Mouse (Mus musculus) left cerebral cortex, adult 2 months (tissue): ENCODE measurements around the gene Cdc45. TPM values are rescaled to one million over a fixed set of nuclear protein-coding genes. Genes with fewer than 3 reads are reported as not detected.
A peak's percentile ranks its signal among the peaks of the same experiment; 100 is the strongest.

Source experiments
- DNase-seq, 2 experiments: peaks; one replicate each; pipeline ENCODE4 v3.0.0; 2021 to 2022; ENCODE audit warnings: low spot score in 2 of 2, mixed read lengths in 1 of 2; ENCODE audit errors: extremely low spot score in 1 of 2
- H3K27ac ChIP-seq: fragments of 200-600 bp; 2 replicates; pipeline ENCODE4 v1.8.1; 2022
- H3K4me3 ChIP-seq: fragments of 200-600 bp; 2 replicates; pipeline ENCODE4 v1.8.1; 2022
- CTCF ChIP-seq: fragments of 200-600 bp; IDR thresholded peaks from 2 replicates; pipeline ENCODE4 v1.8.1; 2022; ENCODE audit warnings: antibody characterized with exemption, mild to moderate bottlenecking, moderate library complexity
- intact Hi-C: fragments of 180-260 bp; cut with DNase I; formaldehyde crosslinking; loops from one replicate; pipeline ENCODE4 v1.15.1; 2025
- total RNA-seq, 2 experiments: library from RNA; stranded (reverse); gene quantifications; 2 replicates each; pipeline ENCODE4 v1.2.3; 2021

Gene Cdc45
- total RNA-seq, 2 experiments from 2014 or later, result 1.4 to 2.6 TPM

- no peak overlapping the region for H3K4me3 ChIP-seq
- no peak for TF ChIP-seq CTCF
- H3K27ac ChIP-seq, result no peak overlapping the region
- no peak for DNase-seq
- intact Hi-C loops, result no loop called here
Measured at GRCm38 (mm10) chr16:18785485-18785884, 26.3 kb downstream of the Cdc45 start.

- Histone ChIP-seq H3K4me3 (no peak overlapping the region), H3K27ac (no peak overlapping the region)
- intact Hi-C loops, result no loop called here
- no peak for TF ChIP-seq CTCF
- DNase-seq, result no peak
Measured at GRCm38 (mm10) chr16:18785025-18785424, 26.8 kb downstream of the Cdc45 start.

- no peak for DNase-seq
- H3K27ac ChIP-seq, result no peak overlapping the region
- H3K4me3 ChIP-seq, result no peak overlapping the region
- no peak for TF ChIP-seq CTCF
- intact Hi-C loops, result no loop called here
Measured at GRCm38 (mm10) chr16:18781810-18782209, 30.0 kb downstream of the Cdc45 start.

GRCm38 (mm10) chr16:18778461-18778860 lies 33.3 kb downstream of the Cdc45 start:
- peak overlapping the region; percentile 37 for H3K4me3 ChIP-seq
- intact Hi-C loops, result no loop called here
- peak overlapping the region; percentile 63; the same call in 1 of the 2 replicates for H3K27ac ChIP-seq
- no peak for DNase-seq
- no peak for TF ChIP-seq CTCF

GRCm38 (mm10) chr16:18777101-18778080 lies 34.4 kb downstream of the Cdc45 start:
- TF ChIP-seq CTCF, result no peak
- Histone ChIP-seq H3K4me3 (peak overlapping the region; percentile 37), H3K27ac (peak overlapping the region; percentile 63)
- intact Hi-C loops, result no loop called here
- no peak for DNase-seq

- DNase-seq, result no peak
- H3K27ac ChIP-seq, result peak within 1 kb of the TSS; percentile 63
- peak within 1 kb of the TSS; percentile 37 for H3K4me3 ChIP-seq
- intact Hi-C loops, result no loop called here
- TF ChIP-seq CTCF, result no peak
Measured at GRCm38 (mm10) chr16:18776556-18777100, 35.2 kb downstream of the Cdc45 start, which contains the start of gene Cldn5. Gene Cldn5 (plus strand): TSS chr16:18776847.

GRCm38 (mm10) chr16:18775621-18776555 lies 35.9 kb downstream of the Cdc45 start:
- Histone ChIP-seq H3K27ac (peak overlapping the region; percentile 61), H3K4me3 (peak overlapping the region; percentile 23)
- DNase-seq, result no peak
- no peak for TF ChIP-seq CTCF
- intact Hi-C loops, result no loop called here

- intact Hi-C loops, result no loop called here
- TF ChIP-seq CTCF, result no peak
- no peak for DNase-seq
Measured at GRCm38 (mm10) chr16:18773936-18774335, 37.9 kb downstream of the Cdc45 start.

GRCm38 (mm10) chr16:18769501-18769900 lies 42.3 kb downstream of the Cdc45 start:
- intact Hi-C loops, result no loop called here
- no peak for TF ChIP-seq CTCF
- Histone ChIP-seq H3K4me3 (no peak overlapping the region), H3K27ac (no peak overlapping the region)
- no peak for DNase-seq

More at GRCm38 (mm10) chr16:18773936-18774335, 37.9 kb downstream of the Cdc45 start:
- Histone ChIP-seq H3K27ac (no peak overlapping the region), H3K4me3 (no peak overlapping the region)

GRCm38 (mm10) chr16:18766390-18766789 lies 45.4 kb downstream of the Cdc45 start:
- no peak for TF ChIP-seq CTCF
- no peak for DNase-seq
- Histone ChIP-seq H3K27ac (no peak overlapping the region), H3K4me3 (no peak overlapping the region)
- intact Hi-C loops, result no loop called here

- no peak for DNase-seq
- TF ChIP-seq CTCF, result no peak
- intact Hi-C loops, result no loop called here
Measured at GRCm38 (mm10) chr16:18762960-18763359, 48.8 kb downstream of the Cdc45 start.

More at GRCm38 (mm10) chr16:18762960-18763359, 48.8 kb downstream of the Cdc45 start:
- Histone ChIP-seq H3K4me3 (no peak overlapping the region), H3K27ac (no peak overlapping the region)
